Mouse (Mus musculus): ENCODE data around the gene Cebpb.

Gene Cebpb

GRCm38 (mm10) chr2:167691871-167692661 lies 3.4 kb downstream of the Cebpb start:
- DNase-seq (ENCODE audit: low spot score): no peak

GRCm38 (mm10) chr2:167692831-167693230 lies 4.1 kb downstream of the Cebpb start:
- no peak for DNase-seq (ENCODE audit: low spot score)

- no peak for DNase-seq (ENCODE audit: low spot score)
Measured at GRCm38 (mm10) chr2:167693540-167693939, 4.8 kb downstream of the Cebpb start.

- no peak for DNase-seq (ENCODE audit: low spot score)
Measured at GRCm38 (mm10) chr2:167694244-167694643, 5.5 kb downstream of the Cebpb start.

GRCm38 (mm10) chr2:167694963-167695362 lies 6.2 kb downstream of the Cebpb start:
- no peak for DNase-seq (ENCODE audit: low spot score)

GRCm38 (mm10) chr2:167695491-167695890 lies 6.8 kb downstream of the Cebpb start:
- no peak for DNase-seq (ENCODE audit: low spot score)

- DNase-seq (ENCODE audit: low spot score): no peak
Measured at GRCm38 (mm10) chr2:167696143-167696542, 7.4 kb downstream of the Cebpb start.

GRCm38 (mm10) chr2:167697902-167698301 lies 9.2 kb downstream of the Cebpb start:
- DNase-seq (ENCODE audit: low spot score): no peak

GRCm38 (mm10) chr2:167700018-167700417 lies 11.3 kb downstream of the Cebpb start:
- DNase-seq (ENCODE audit: low spot score): no peak

- DNase-seq (ENCODE audit: low spot score): no peak
Measured at GRCm38 (mm10) chr2:167701472-167701871, 12.8 kb downstream of the Cebpb start.

GRCm38 (mm10) chr2:167702126-167702525 lies 13.4 kb downstream of the Cebpb start:
- DNase-seq (ENCODE audit: low spot score): no peak

GRCm38 (mm10) chr2:167704409-167704808 lies 15.7 kb downstream of the Cebpb start:
- DNase-seq (ENCODE audit: low spot score): no peak

- no peak for DNase-seq (ENCODE audit: low spot score)
Measured at GRCm38 (mm10) chr2:167706183-167706939, 17.6 kb downstream of the Cebpb start.

- no peak for DNase-seq (ENCODE audit: low spot score)
Measured at GRCm38 (mm10) chr2:167708373-167708772, 19.7 kb downstream of the Cebpb start.

GRCm38 (mm10) chr2:167709969-167710368 lies 21.3 kb downstream of the Cebpb start:
- DNase-seq (ENCODE audit: low spot score): no peak

- DNase-seq (ENCODE audit: low spot score): no peak
Measured at GRCm38 (mm10) chr2:167710574-167710973, 21.9 kb downstream of the Cebpb start.

GRCm38 (mm10) chr2:167712872-167713821 lies 24.4 kb downstream of the Cebpb start:
- no peak for DNase-seq (ENCODE audit: low spot score)

- no peak for DNase-seq (ENCODE audit: low spot score)
Measured at GRCm38 (mm10) chr2:167714298-167714697, 25.6 kb downstream of the Cebpb start.

GRCm38 (mm10) chr2:167715008-167715407 lies 26.3 kb downstream of the Cebpb start:
- no peak for DNase-seq (ENCODE audit: low spot score)

- no peak for DNase-seq (ENCODE audit: low spot score)
Measured at GRCm38 (mm10) chr2:167717208-167717607, 28.5 kb downstream of the Cebpb start.

GRCm38 (mm10) chr2:167719520-167719919 lies 30.8 kb downstream of the Cebpb start:
- no peak for DNase-seq (ENCODE audit: low spot score)
